In the genomic region with DNA sequence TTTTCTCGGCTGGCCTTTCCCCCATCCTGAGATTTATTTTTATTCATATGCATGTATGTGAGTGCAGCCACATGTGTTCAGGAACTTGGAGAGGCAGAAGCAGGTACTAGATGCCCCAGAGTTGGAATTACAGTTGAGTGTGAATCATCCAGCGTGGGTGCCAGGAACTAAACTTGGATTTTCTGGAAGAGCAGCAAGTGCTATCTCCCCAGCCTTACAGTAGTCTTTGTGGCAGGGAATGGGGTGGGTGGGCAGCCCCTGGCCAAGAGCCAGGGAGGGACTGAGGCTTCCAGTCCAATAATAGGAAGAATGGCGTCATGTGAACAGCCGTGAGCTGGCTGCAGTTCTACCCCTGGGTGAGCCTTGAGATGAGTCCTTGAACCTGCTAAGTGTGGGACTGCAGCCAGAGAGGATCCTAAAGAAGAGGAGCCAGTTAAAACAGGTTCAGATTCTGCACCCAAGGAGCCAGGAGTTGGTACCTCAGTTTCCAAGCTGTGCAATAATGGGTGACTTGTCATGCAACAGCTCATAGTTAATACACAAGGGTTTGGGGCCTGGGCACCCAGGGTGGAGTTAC, we compare ENCODE assay signal across 15 mouse cellular contexts. TPM values are rescaled to one million over a fixed set of nuclear protein-coding genes. Genes with fewer than 3 reads are reported as not detected.
A peak's percentile ranks its signal among the peaks of the same experiment; 100 is the strongest.
DNase-seq lines count a peak whose midpoint lies in the region.
"Had no signal": no experiment of that assay in that cellular context is flagged by ENCODE, and none has a peak within 500 bp of the region (broad histone marks: within the 10 kb centered on the region; RNA-seq: fewer than 3 reads in every experiment).

No protein-coding gene starts in this region.

- peak; percentile 87 for DNase-seq in right cerebral cortex, adult 18-20 months
- DNase-seq in right cerebral cortex, postnatal 4 days = no peak
- peak; percentile 35 for DNase-seq in adrenal gland, postnatal 25 days
- DNase-seq in frontal cortex, postnatal 36 days (ENCODE audit: low spot score in 2 of 2) = peak; percentile 70 to 78
- peak; percentile 60 to 79 for DNase-seq in right cerebral cortex, postnatal 36 days (ENCODE audit: low spot score in 2 of 2)
- DNase-seq in layer of hippocampus, adult 11-12 months (ENCODE audit: low spot score) = no peak
- DNase-seq in spleen, postnatal 14 days (ENCODE audit: low spot score in 2 of 2) = no peak
- no peak for DNase-seq in testis, postnatal 14 days (ENCODE audit: low spot score)
- DNase-seq: cerebellum, adult 18-20 months; cerebellum, postnatal 25 days; embryo, embryonic 11 days; gastrocnemius, postnatal 10 days; heart, adult 11 months; heart, postnatal 36 days; thymus, adult 2 months had no signal

RNA-seq across cellular contexts. Expression of gene Eid3, which starts 53.1 kb away (rescaled TPM):
- total RNA-seq in adrenal gland, postnatal 25 days (2021) = 4.6 TPM in 2 replicates

Comparison
In these comparisons a context has a peak if more than half of its experiments do, and no peak if none do; other contexts are left out.
1. DNase-seq: peak in right cerebral cortex, adult 18-20 months (single experiment), adrenal gland, postnatal 25 days (single experiment), frontal cortex, postnatal 36 days (2 of 2) and right cerebral cortex, postnatal 36 days (2 of 2); none in right cerebral cortex, postnatal 4 days (single experiment), layer of hippocampus, adult 11-12 months (single experiment), spleen, postnatal 14 days (0 of 2) and testis, postnatal 14 days (single experiment).